Mouse (Mus musculus) layer of hippocampus, postnatal 14 days (tissue): ENCODE data around the gene Prkcz. TPM values are rescaled to one million over a fixed set of nuclear protein-coding genes. Genes with fewer than 3 reads are reported as not detected.
A peak's percentile ranks its signal among the peaks of the same experiment; 100 is the strongest.

Experiments
- DNase-seq, 2 experiments: peaks; one replicate each; pipeline ENCODE4 v3.0.0; 2021 to 2022; ENCODE audit warnings: low spot score in 2 of 2, mixed read lengths in 1 of 2
- total RNA-seq, 2 experiments: library from RNA; stranded (reverse); gene quantifications; 2 replicates each; pipeline ENCODE4 v1.2.3; 2021

Gene Prkcz
- total RNA-seq, 2 experiments from 2014 or later = 148 to 158 TPM

DNA sequence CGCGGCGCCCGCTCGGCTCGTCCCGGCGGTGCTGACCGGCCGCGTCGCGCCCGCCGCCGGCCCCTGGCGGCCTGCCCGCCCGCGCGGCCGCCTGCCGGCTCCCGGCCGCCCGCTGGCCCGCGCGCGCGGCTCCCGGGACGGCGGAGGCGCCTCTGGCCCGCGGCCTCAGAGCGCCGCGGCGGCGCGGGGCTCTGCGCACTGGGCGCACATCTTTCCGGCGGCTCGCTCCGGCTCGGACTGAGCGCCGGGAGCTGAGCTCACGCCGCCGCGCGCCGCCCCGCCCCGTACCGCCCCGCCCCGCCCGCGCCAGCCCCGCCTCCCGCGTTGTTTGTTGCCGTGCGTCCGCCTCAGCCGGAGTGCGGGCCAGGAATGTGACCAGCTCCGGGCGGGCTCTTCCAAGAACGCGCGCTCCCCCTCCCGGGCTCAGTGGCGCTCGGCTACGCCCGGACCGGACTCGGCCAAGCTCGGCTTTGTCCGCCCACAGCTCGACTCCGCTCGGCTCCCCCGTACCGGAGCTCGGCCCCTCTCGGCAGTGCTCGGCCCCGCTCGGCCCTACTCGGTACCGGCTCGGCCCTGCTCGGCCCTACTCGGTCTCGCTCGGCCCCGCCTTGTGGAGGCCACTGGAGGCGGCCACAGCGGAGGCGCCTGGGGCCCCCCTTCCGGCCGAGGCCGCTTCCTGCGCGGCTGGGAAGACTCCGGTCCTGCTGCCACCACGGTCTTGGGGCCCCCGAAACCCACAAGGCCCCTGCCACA is 138.1 kb downstream of the Prkcz start:
- DNase-seq = peak; percentile 100

DNA sequence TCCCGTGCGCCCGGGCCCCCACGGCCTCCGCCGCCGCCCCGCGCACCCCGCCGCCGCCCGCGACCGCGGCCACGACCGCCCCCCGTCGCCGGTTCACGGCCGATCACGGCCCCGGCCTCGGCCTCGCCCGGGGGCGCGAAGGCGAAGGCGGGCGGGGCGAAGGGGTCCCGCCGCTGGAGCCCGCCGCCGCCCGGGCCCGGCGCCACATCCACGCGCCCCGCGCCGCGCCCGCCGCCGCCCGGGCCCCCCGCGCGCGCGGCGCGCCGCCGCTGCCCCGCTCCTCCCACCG is 138.7 kb downstream of the Prkcz start, which contains the start of gene Ski:
TSS of gene Ski (minus strand) at position 41 of the 289 bp plus-strand sequence.
- DNase-seq = no peak

DNA sequence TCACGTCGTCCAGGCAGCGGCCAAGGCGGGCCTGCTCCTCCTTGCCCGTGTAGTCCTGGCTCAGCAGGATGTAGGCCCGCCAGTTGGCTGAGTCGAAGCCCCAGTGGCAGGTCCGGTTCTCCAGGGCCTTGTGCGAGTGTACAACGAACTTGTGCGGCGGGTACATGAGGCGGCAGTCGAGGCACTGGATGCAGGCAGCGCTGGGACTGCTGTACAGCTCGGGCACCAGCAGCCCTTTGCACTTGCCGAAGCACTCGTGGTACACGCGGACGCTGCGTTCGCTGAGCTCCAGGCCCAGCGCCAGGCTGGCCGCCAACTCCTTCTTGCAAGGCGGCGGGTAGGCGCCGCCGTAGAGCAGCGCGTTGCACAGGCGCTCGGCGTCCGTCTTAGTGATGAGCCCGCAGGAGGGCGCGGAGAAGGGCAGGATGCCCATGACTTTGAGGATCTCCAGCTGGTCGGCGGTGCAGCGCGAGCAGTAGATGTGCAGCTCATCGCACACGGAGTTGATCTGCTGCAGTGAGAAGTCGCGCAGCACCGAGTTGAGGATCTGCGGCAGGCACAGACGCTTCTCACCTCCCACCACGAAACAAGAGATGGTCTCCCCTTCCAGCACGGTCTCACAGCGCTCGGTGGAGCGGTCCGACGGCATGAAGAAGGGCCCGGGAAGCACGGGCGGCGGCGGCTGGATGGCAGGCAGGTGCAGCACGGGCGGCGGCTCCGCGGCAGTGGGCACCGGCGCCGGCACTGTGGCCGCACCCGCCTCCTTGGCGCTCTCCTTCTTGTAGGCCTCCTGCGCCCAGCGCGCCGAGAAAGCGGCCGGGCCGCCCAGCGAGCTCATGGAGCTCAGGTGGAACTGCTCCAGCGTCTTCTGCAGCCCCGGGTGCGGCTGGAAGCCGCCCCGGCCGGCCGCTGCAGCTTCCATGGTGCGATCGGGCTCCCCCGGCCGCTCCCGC is 139.3 kb downstream of the Prkcz start:
- DNase-seq = peak; percentile 66 to 76

DNA sequence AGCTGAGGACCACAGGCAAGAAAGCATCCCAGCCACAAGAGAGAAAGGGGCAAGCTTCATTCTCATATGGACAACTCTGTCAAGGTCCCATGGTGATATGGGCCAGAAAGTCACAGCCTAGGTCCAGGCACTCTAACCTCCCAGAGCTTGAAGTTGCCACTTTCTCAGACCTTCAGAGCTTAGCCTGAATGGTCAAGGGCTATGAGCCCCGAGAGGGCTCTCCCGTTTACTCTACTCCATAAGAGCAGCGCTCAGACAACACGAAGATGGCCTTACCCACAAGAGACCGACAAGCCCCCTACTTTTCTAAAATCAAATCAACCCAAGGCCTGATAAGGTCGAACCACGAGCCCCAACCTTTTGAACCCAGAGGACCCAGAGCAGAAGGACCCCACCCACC is 140.1 kb downstream of the Prkcz start:
- no peak for DNase-seq

DNA sequence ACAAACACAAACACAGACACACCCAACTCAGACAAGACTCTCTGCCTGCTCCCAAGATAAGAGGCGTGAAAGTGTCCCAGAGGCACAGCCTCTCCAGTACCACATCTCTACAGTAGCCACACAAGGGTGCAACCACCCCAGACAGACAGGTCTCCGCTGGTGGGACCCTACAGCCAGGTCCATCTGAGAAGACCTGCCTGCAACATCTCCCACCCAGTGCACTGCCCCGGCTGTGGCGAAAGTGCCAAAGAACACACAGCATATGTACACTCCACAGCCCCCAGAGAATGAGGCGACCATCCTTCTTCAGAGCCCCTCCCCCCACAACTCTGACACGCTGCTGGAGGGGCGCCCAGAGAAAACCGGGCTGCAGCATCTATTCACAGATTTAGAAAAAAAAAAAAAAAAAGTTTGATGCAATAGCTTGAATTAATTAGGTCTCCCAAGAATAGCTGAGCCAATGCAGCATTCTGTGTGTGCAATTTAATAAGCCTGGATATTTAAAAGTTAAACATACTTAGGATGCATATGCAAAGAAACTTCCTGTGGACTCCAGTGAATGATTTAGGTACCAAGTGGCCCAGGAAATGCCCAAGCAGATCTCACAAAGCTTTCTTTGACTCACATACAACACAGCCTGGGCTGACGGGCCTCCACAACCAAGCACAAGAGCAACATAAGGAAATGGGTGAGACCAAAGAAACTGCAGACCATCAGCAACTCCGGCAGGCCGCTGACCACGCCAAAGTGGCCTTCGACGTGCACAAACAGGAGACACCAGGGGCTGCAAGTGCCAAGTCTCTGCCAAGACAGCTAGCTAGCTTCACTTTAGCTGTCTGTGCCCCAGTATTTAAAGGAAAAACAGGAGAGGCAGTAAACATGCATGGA is 140.7 kb downstream of the Prkcz start:
- DNase-seq = peak in 1 of 2 experiments; percentile 65

DNA sequence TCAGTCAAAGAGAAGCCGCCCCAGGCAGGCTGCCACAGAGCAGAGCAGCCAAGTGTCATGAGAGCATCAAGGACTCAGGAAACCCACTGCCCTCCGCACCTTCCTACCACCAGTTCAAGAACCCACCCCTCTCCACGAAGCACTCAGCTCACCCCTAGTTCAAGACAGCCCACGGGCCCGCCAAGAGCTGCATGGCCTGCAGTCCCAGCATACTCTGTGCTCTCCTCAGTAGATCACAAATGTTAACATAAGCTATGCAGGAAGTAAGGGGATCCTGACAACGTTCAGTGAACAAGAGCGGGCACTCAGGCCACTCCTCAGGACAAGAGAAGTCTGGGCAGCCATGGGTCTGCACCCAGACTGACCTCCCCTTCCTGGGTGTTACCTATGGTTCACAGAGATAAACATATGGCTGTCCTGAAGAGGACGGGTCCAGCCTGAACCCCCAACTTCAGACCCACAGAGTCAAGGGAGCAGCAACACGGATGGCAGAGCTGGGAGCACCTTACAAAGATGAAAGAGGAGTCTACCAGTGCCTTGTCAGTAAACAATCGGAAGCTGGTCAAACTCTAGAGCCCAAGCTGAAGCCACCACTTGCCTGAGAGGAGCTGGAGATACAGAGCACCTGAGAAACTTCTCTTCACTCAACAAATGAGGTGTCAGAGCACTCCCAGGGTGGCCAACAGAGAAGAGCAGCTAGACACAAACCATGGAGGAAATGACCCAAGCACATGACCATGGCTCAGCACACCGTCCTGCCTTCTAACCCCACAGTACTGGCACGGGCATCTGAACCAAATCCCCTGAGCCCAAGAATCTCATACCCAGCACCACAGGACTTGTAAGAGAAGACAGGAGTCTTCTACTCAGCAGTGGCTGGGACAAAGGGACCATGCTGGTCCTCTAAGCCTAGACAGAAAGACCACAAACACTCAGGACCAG is 141.6 kb downstream of the Prkcz start:
- DNase-seq = no peak

DNA sequence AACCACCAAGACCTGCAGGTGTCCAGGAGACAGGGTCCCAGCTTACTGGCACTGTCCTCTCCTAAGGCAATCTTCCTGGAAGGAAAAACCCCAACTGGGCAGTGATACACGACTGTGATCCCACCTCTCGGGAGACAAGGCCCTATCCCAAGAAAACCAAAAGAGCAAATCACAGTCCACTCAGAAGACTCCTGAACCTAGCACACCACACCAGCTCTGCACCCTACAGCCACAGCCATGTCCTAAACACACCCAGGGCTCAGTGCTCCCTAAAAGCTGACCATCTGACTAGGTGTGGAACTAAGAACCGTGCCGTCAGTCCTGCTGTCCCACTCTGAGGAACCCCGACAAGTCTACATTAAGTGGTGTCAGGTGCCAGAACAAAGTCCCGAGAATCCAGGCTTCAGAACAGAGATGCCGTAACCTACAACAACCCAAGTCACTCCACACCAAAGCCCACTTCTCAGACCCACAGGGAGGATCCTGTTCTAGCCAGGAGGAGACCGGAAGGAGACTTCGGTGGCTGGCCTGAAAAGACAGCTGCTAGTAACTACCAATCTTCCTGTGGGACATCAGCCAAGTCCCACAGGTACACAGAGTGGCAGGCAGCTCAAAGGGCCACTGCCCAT is 142.9 kb downstream of the Prkcz start:
- DNase-seq = no peak

DNA sequence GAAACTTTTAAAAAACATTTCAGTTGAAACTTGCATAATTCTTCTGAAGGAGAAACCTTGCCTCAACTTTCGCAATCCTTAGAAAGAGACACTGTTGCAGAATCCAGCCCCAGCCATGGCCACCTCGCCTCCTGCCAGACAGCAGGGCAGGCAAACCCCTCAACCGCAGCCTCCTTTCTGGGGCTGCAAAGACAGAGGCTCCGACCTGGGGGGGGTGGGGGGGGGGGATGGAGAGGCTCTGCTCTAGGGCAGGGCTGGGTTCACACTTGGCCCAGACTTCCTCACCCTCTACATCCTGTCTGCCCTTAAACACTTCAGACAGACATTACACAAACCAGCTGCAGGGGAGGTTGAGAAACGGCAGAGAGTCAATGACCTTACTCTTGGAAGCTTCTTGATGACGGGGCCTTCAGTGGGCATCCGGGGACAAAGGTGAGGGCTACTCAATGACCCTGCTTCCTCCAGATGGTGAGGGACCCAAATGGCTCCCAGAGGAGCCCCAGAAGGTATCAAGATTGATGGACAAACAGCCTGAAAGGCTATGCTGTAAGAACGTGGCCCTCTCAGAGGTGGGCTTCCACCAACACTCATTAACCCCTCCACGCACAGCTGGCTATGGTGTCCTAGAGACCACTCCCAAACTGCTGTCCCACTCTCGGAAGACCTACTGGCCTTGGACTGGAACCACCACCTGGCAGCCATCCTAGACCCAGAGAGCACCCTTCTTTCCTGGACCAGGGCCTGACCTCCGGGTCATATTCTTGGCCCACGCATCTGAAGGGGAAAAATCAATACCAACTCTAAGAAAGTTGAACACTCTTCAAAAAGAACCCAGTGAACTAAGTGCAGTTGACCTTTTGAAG is 143.7 kb downstream of the Prkcz start:
- no peak for DNase-seq

DNA sequence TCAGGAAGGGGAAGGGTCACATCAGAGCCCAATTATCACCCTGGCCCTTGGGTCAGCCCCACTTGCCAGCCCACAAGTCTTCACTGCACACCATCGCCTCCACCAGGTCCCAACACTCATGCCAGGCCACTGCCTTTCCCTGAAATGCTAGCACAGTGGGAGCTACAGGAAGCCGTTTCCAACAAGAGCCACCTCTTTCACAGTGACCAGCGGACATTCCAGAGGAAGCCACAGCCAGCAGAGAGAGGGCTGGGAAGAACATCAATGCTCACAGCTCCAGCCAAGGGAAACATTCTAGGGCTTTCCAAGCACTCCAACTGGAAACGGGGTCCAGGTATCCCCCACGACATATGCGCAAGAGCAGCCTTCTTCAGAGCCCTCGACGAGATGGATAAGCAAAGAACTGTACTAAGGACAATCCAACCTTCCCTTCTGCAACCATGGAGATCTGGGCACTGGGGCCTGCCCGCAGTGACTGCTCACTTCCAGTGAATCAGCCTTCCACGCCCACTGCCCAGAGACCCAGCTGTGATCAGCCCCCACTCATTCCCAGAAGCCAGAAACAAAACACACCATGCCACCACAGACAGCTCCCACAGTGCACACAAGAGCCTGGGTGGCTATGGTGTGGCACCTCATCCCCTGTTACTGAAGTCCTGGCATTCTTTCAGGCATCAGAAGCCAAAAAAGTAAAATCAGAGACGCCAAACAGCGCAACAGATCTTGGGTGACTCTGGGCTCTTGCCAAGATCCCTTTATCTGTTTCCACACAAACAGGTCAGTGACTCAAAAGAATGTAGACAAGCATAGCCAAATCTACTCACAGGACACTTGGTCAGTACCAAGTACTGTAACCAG is 145.2 kb downstream of the Prkcz start:
- no peak for DNase-seq

DNA sequence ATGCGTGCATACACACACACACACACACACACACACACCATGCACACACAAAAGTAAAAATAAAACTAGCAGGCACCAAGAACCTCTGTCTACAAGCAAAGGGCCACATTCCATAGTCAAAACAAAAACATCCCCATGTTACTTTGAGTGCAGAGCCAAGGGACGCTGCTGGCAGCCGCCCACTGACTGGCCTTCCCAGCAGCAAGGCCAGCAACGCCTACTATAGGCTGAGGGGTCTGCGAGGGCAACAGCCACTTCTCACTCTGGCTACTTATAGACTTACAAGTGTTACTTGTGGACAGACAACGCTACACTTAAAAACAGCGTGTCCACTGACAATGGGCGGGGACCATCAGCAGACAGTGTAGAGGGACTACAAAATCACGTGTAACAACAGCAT is 146.0 kb downstream of the Prkcz start:
- DNase-seq = no peak

DNA sequence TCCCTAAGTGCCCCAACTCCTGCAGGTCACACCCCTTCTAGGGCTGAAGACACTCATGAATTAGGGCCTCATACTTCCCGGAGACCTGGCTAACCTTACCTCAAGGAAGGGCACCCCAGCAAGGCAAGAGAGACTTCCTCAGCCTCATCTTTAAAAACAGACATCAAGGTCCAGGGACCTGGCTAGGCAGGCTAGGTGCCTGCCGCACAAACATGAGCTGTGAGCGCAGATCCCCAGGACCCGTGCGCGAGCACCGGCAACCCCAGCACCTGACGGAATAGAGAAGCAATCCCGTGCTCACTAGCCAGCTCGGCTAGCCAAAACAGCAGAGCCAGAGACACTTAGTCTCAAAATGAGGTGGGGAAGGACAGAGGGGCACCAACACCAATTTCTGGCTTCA is 146.4 kb downstream of the Prkcz start:
- DNase-seq = no peak

DNA sequence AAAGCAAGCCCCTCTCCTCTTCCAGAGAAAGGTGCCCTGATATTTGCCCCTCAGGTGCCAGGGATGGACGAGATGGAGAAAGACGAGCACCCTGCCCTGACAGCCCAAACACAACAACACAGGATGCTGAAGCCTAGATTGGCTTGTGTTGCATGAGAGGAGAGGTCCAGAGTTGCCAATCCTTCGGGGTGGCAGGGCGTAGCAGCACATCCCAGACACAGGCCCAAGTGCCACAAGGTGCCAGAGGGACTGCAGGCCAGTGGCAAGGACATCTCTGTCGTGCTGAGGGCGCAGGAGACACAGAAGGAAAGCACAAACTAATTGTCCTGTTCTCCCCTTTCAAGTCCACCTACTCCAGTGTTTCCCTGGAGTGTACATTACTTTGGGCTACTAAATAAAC is 147.0 kb downstream of the Prkcz start:
- no peak for DNase-seq

DNA sequence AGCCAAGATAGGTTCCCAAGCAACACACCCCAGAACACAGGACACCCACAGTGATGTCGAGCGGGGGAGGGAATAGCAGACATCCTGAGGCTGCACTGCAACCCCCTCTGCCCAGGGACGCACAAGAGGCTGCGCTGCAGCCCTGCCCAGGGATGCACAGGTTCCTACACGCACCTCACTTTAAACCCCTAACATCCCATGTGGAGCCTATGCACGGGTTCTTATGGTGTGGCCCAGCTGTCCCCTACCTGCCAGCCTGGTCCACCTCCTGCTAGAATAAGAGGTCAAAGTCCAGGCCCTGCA is 147.5 kb downstream of the Prkcz start:
- DNase-seq = no peak

DNA sequence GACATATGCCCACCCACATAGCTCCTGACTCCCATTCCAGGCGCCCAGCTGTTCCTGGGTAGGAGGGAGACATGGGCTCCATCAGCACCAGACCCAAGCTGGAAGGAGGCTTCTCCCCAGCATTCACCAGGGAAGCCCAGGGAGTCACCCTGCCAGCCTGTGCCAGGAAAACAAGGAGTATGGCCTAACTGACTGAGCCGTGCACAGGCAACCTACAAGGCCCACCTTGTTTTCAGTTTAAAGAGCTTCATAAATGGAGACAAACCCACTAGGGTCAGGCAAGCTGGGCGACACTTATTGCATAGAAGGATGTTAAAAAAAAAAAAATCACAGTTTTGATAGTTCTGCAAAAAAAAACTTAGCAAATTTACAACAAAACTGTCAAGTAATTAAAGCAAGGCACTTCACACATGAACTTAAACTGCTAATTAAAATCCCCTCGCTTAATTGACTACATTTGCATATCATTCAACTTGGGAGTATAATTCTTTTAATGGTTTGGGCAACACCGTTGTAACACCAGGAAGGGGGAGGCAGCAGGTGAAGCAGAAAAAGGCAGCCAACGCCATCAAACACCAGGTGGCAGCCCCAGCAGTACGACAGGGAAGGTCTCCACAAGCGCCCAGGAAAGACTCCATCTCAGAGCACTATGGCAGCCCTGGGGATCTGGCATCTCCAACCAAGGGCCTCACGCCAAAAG is 148.0 kb downstream of the Prkcz start:
- peak in 1 of 2 experiments; percentile 74 for DNase-seq
